Mouse (Mus musculus) frontal cortex, adult (tissue): ENCODE data around the gene Pnkp.
A peak's percentile ranks its signal among the peaks of the same experiment; 100 is the strongest.

Source experiments
- ATAC-seq: cut with Nextera tagmentation; 2 replicates; pipeline ENCODE4 v1.9.2; 2017; ENCODE audit warnings: mild to moderate bottlenecking, moderate library complexity, mixed read lengths; ENCODE audit not compliant: low TSS enrichment

Pnkp gene

DNA sequence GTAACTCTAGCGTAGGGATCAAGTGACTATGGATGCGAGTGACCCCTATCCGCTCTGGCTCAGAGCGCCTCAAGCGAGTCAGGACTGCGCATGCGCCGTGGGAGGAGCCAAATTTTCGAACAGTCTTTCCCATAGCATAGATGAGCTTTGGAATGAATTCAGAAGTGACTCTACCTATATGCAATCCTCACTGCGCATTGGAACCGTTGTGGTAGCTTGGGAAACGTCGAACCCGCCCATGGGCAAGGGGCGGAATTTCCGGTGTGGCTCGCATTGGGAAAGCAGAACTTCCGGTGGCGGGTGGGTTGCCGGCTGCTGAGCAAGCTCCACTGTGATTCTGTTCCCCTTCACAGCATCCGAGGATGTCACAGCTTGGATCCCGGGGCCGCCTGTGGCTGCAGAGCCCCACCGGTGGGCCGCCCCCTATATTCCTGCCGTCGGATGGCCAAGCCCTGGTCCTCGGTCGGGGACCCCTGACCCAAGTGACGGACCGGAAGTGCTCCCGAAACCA is at the start of gene Pnkp:
TSS of gene Pnkp (plus strand) at position 98 of the 511 bp plus-strand sequence.
- peak; percentile 71 for ATAC-seq

DNA sequence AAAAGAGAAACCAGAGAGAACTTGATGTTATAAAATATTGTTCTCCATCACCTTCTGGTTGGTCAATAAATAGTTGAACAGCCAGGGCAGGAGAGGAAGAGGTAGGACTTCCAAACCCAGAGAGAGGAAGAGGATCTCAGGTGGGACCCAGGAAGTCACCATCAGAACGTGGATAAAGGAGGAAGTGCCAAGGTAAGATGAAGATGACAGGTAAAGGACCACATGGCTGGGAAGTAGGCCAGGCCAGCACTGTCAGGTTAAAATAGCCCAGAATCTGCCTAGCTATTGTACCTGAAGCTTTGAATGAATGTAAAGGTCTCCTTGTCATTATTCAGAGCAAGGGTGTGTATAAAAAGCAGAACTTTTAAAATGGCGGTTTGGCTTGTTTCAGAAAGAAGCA is 48.0 kb upstream of the Pnkp start:
- ATAC-seq: no peak

DNA sequence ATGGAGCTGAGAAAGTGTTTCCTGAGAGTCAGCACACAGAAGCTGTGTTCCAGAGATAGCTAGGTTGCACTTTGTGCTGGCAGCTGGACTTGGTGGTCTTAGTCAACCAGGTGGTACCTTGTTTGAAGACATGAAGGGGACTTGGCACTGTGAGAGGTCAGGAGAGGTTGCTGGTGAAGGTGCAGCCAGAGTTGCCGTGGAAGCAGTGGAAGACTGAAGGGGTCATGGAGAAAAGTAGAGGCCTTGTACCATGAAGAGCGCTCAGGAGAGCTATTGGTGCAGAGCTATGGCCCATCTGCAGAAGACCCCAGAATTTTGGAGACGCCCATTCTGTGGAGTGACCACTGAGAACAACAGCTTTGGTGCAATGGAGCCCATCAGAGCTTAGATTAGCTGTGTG is 47.5 kb upstream of the Pnkp start:
- ATAC-seq: no peak

DNA sequence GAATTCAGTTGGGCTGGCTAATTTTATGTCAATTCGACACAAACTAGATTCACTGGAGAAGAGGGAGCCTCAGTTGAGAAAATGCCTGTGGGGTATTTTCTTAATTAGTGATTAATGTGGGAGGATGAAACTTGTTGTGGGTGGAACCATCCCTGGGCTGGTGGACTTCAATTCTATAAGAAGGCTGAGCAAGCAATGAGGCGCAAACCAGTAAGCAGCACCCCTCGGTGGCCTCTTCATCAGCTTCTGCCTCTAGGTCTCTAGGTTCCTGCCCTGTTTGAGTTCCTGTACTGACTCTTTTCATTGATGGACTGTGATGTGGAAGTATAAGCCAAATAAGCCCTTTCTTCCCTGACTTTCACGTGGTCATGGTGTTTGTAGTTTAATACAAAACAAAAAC is 46.6 kb upstream of the Pnkp start:
- no peak for ATAC-seq

DNA sequence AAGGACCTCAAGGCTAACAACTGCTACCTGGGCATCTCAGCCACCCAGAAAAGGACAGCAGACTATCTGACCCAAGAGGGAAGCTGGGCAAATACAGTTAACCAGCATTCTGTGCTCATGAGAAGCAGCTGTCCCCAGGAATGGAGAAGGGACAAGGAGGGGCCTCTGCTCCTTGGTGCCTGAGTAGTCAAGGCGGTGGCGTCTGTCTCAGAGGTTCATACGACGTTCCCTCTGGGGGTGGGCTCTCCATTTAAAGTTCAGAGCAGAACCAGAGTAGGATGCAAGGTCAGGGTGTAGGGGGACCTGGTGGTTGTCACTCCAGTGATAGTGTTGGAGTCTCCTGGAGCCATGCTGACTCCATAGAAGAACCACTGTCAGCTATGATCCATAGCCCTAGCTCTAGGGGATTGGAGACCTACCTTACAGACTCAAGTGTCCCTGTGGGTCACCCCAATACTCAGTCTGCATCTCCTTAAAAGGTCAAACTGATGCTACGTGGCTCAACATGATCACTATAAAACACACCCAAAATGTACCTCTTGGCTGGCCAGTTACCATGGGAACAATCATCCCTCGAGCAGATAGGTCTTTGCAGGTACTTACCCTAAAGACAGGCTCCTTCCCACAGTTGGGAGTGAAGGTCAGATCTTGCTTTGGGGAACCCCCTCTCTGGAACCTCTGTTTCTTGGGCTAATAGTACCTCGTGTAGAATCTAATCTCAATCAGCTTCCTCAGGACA is 46.0 kb upstream of the Pnkp start:
- ATAC-seq: no peak

DNA sequence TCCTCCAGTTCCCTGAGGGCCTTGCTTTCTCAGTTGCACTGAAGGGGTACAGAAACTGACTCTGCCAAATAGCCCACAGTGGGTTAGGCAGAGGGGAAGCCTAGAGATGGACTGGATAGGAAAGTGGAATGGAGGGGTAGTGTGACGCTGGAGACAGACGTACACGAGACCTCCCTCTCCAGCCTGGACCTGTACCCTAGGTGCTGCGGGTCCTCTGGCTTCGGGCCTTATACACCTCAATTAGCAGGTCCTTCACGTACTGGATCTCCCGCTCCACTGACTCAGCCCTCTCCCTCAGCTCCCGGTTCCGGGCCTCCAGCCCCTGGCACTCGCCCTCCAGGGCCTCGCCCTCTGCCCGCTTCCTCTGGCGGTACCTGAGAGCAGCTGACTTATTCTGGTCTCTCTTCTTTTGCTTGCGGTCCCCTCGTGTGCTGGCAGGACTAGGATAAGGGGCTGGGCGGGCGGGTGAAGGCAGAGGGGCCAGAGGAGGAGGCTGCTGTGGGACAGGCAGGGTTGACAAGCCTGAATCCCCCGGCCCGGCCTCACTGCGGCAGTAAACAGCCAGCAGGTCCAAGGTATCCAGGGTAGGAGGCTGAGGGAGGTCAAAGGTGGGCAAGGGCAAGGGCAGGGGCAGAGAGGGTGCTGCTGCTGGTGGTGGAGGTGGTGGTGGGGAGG is 44.2 kb upstream of the Pnkp start:
- ATAC-seq: no peak

DNA sequence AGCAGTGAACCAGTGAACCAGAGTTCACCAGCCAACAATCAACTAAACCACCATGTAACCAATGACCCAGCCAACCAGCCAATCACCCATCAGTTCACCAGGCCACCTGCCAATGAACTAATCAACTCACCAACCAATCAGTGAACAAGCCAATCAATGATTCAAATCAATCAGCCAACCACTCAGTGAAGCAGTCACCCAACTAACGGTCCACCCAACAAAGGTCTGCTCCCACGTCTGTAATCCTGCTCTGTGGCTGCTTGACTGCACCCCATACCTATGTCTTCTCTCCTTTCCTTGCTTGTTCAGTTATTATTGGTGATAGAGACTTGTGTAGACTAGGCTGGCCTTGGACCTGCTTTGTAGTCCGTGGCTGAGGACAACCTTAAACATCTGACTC is 43.0 kb upstream of the Pnkp start:
- ATAC-seq: no peak

DNA sequence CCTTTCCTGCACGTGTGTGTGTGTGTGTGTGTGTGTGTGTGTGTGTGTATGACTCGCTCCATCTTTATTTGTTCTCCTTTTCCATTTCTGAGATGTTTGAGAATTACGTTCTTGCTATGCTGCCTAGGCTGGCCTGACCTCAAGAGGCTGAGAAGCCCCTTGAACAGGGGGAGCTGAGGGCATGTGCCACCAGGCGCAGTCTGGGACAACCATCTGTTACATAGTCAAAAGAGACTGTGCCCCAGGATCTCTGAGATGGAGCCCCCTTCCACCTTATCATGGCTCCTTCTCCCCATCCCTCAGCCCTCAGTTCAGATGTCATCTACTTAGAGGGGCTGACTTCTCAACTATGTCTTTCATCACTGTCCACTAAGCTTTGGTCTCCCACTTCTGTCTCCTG is 42.5 kb upstream of the Pnkp start:
- ATAC-seq: no peak

DNA sequence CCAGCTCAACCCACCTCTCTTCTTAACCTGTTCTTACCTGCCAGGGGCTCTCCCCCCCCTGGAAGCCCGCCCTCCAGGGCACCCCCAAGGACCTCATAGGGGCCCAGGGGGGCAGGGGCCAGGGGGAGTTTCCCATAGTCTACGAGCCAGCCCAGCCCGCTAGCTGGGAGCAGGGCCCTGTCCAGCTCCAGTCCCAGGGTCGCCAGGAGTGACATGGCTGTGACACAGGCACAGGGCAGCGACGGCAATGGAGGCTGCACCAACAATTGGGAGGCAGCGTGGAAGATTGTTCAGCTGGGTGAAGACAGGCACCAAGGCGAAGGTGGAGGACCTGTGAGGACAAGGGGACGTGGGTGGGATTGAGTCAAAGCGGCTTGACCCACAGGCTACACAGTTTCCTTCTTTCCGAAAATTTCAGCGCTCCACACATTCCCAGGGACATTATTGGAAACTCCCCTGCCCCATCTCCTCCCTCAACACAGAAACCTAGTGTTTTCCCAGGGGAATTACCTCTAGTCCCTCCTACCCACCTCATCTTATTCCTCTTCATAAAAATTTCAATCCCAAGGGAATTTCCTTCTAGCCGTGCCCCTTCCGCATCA is 41.9 kb upstream of the Pnkp start:
- ATAC-seq: no peak

DNA sequence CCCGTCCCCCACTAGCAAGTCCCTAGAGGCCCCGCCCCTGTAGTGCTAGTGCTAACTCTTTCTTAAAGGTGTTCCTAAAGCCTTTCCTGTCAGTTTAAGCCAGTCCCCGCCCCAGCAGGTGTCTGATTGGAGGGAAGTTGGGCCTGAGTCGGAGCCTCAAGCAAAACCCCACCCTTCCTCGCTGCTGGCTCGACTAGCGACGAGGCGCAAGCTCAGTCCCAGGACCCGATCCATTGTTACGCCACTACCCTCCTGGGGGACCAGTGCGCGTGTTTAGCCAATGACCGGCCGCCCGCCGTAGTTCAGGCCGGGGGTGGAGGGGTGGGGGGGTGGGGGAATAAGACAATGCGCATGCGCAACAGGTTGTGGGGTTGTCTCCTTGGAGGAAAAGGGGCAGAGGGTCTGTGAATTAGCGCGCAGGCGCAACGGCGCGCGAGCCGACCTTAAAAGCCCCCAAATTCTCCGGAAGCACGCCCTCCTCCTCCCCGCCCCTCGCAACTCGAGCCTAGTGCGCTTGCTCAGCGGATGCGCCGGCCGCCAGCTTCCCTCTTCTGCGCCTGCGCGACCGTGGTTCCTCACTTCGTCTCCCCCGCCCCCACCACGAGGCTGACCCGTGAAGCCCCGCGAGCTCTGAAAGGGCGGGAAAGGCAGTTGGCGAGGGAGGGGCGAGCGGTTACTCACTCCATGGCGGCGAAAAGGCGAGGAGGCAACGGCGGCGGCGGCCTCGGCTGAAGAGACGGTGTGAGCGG is 41.0 kb upstream of the Pnkp start, which contains the start of the genes Nup62 and Il4i1:
TSS of gene Nup62 (plus strand) at position 368 of the 749 bp plus-strand sequence.
TSS of gene Il4i1 (plus strand) at position 667 of the 749 bp plus-strand sequence.
- ATAC-seq: peak; percentile 92

DNA sequence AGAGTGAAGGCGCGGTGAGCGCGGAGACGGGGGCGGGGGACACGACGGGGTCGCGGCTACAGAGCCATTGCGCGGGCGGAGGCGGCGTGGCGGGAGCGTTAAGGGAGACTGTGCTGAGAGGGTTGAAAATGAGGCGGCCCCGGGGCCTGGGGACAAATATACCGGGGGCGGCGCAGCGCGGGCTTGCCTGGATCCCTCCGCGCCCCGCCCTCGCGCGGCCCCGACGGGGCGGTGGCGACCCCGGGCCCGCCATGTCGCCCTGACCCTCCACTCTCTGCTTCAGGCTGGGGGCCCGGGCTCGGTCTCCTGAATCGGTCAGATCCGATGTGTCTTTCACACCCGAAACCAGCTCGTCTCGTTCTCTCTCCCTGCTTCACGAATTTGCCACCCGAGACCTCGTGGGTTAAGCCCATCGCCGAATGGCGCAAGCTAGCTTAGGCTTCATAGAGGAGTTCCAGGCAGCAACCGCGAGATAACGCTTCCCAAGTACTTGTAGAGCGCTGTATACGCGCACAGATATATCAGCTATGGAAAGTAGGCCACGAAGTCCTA is 40.4 kb upstream of the Pnkp start, which contains the start of gene Atf5:
TSS of gene Atf5 (minus strand) at position 189 of the 552 bp plus-strand sequence.
- no peak for ATAC-seq

DNA sequence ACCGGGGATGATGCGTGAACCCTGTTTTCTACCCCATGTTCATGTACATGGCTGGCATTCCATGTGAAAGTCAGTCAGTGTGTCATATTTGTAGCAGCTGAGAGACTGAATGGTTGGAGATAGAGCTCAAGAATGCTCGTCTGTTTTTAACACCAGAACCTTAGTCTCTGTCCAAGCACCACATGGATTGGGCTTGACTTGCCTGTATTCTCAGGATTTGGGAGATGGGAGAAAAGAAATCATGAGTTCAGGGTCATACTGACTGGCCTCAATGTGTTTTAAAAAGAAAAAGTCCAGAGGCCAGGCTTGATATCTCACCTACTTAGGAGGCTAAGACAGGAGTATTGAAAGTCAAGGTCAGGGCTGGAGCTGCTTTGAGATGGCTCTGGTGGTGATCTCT is 39.5 kb upstream of the Pnkp start:
- ATAC-seq: no peak

DNA sequence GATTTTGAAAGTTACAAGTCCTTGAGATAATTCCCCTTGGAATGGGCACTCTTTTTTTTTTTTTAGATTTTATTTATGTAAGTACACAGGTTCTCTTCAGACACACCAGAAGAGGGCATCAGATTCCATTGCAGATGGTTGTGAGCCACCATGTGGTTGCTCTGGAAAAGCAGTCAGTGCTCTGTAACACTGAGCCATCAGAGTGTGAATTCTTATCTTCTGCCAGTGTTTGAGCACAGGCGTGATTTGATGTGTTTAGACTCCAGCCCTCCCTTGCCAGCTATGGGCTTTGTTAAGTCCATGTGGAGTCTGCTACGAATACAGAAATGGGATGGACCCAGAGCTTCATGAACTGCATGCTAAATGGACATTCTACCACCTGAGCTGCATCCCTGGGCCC is 38.8 kb upstream of the Pnkp start:
- no peak for ATAC-seq

DNA sequence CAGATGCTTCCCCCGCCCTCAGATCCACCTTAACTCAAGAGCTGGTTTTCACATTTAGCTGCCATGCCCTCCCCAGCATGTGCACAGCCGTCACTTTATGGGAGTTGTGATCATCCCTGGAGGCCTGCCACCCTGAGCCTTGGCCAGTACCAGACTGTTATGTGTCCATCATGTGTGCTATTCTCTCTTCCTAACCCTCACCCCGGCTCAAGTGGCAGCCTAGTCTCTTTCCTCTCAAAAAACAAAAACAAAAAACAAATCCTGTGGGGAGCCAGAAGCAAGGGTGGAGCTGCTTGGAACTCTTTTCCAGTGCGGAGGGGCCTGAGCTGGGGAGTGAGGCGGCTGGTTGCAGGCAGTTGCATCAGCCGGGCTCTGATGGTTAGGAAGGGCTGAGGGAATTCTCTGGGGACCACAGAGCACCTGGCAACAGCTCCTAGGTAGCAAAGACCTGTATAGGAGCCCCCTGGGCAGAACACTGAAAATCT is 38.1 kb upstream of the Pnkp start:
- no peak for ATAC-seq

DNA sequence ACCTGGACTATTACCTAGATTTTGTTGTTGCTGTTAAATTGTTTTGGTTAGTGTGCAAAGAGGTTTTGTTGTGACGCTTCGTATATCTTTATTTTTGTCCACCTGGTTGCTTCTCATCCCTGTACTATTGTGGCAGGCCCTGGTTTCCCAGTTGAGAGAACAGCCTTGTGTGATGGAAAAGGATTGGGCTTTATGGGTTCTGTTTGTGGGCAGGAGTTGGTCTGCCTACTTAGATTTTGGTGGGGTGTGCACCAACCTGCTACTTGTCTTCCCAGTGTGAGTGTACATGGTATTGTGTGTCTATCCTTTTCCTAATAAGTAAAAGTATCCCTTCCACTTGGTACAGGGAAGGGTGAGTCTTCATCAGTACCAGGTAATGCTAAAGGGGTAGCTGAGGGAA is 37.5 kb upstream of the Pnkp start:
- ATAC-seq: no peak

DNA sequence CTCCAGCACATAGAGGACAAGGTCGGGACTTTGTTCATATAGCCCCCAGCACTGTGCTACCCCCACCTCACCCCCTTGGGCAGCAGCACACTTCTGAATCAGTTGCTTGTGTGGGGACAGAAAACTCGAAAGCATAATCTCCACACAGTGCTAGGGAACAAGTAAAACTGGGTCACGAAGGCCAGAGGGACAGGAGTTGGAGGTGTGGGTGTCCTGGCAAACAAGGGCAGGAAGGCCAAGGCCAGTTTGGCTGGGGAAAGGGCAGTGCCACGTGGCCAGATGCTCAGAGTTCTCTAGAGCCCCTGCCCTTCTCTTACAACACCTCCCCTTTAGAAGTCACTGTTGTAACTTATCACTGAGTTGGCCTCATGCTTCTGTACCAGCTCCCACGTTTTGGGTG is 37.1 kb upstream of the Pnkp start:
- no peak for ATAC-seq

DNA sequence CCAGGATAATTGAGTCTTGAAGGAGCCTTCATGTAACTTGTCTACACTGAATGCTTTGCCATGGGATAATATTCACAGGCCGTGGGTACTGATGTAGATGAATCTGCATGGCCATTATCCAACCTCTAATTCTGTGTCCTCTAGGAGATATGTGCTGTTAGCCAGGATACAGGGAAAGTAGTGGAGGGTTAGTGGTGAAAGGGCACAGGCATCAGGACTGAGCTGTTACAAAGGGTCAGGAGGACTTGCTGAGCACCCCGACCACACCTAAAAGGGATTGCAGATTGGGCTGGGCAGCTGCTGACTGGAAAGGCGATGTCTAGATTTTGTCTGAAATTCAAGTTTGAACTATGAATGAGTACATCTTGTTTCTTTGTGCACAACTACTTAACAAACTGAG is 36.4 kb upstream of the Pnkp start:
- no peak for ATAC-seq

DNA sequence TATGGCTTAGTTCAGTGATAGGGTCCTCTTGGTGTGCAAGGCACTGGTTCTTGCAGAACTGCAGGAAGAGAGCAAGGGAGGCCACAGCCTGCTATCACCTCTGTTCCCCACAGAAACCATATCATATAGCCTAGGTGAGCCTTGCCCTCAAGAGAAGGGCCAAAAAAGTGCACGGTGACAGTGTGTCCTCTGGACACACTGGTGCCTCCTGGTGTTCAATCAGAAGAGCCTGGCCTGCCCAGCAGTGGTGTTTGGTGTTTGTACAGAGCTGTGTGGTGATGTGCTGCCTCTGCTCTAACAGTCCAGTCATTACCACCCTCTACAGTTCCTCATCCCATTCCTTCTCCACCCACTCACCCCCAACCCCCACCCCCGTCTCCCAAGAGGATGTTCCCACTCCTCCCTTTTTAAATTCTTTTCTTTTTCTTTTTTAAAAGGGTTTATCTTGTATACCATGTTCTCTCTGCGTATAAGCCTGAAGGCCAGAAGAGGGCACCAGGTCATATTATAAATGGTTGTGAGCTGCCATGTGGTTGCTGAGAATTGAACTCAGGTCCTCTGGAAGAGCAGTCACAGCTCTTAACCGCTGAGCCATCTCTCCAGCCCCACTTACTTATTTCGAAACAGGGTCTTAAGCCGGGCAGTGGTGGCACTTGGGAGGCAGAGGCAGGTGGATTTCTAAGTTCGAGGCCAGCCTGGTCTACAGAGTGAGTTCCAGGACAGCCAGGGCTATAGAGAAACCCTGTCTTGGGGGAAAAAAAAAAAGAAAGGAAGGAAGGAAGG is 35.1 kb upstream of the Pnkp start:
- ATAC-seq: no peak

DNA sequence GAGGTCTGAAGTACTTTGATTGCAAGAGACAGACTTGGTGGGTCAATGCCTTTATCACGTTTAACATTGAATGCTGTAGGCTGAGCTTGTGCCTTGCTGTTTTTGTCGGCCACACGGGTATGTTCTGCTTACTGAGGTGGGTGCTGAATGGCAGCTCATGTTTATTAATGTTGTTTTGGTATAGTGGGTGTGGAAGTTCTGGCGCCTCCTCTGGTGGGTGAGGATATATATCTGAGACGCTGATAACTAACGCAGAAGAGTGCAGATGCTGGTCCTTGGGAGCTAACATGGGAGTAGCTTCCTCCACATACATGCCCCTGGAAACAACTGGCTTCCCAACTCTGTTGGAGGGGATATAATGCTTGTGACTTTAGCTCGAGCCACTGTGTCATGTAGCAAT is 33.5 kb upstream of the Pnkp start:
- no peak; the same call in 1 of the 2 replicates for ATAC-seq

DNA sequence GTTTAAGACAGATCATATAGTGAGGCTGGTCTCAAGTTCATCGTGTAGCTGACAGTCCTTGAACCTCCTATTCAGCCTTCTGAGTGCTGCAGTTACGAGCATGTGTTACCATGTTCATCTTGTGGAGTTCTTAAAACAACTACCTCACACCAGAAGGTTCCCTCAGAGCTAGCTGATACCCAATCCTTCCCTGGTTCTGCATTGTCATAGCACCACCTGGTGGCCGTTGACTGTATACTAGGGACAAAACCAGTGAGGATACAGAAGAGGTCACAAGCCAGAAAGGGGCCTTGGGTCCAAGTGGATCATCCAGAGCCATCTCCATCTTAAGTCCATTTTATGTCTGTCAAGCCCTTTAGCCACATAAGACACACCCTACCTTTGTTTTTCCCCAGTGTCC is 32.1 kb upstream of the Pnkp start:
- peak; percentile 75 for ATAC-seq

DNA sequence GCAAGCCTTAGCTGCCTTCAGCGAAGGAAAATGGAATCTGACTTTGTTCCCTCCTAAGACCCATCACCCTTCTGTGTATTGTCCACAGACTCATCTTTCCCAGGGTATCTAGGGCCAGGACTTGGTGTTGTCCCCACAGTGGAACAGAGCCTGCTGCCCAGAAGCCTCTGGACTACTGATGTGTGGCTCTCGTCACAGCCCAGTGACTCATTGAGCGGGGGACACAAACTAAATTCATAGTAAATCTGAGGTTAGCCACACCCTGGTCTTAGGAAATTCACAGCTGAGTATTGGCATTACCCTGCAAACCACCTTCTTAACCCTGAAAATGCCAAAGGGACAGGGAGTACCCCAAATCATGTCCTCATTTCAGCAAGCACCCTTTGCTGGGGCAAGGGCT is 30.2 kb upstream of the Pnkp start:
- ATAC-seq: no peak
